Mouse (Mus musculus) midbrain, embryonic 13.5 days (tissue): Measurements from ENCODE around the gene Krtap15. TPM values are rescaled to one million over a fixed set of nuclear protein-coding genes. Genes with fewer than 3 reads are reported as not detected.

ENCODE experiments used
- ATAC-seq: fragments of 200-750 bp; cut with Nextera tagmentation; 2 replicates; pipeline ENCODE4 v1.8.0; 2017; ENCODE audit warnings: mild to moderate bottlenecking, moderate TSS enrichment, moderate library complexity
- H3K27ac ChIP-seq: fragments of 300-500 bp; sonication (generic); 2 replicates; pipeline ENCODE4 v1.5.1; 2015; ENCODE audit warnings: inconsistent platforms, mild to moderate bottlenecking, moderate library complexity
- H3K27me3 ChIP-seq: fragments of 300-500 bp; sonication (generic); 2 replicates; pipeline ENCODE4 v1.6.1; 2015; ENCODE audit warnings: mild to moderate bottlenecking, inconsistent platforms
- H3K36me3 ChIP-seq: fragments of 300-500 bp; sonication (generic); 2 replicates; pipeline ENCODE4 v1.6.1; 2015; ENCODE audit warnings: mild to moderate bottlenecking, inconsistent platforms
- H3K4me1 ChIP-seq: fragments of 300-500 bp; sonication (generic); replicated peaks from 2 replicates; pipeline ENCODE4 v1.6.1; 2015; ENCODE audit warnings: inconsistent platforms
- H3K4me2 ChIP-seq: fragments of 300-500 bp; sonication (generic); replicated peaks from 2 replicates; pipeline ENCODE4 v1.6.1; 2015; ENCODE audit warnings: moderate library complexity, mild to moderate bottlenecking, inconsistent platforms
- H3K4me3 ChIP-seq: fragments of 300-500 bp; sonication (generic); replicated peaks from 2 replicates; pipeline ENCODE4 v1.5.1; 2015; ENCODE audit warnings: mild to moderate bottlenecking, inconsistent platforms
- H3K9ac ChIP-seq: fragments of 300-500 bp; sonication (generic); replicated peaks from 2 replicates; pipeline ENCODE4 v1.6.1; 2015; ENCODE audit warnings: mild to moderate bottlenecking, inconsistent platforms
- H3K9me3 ChIP-seq: fragments of 300-500 bp; sonication (generic); 2 replicates; pipeline ENCODE4 v1.6.1; 2016; ENCODE audit warnings: mild to moderate bottlenecking, inconsistent platforms
- WGBS: fragments of 180-500 bp; shearing (Covaris S2); methylation state at CpG from one replicate; pipeline ENCODE4 v1.1.7; 2015; 5-methylcytosine and 5-hydroxymethylcytosine counted together
- polyA plus RNA-seq: library from polyadenylated mRNA; unstranded; fragments of >200 nt; fragmentation: Nextera tagmentation; extraction: Ambion mirVana; gene quantifications from 2 replicates; pipeline ENCODE4 v1.2.1, GENCODE M21; 2015

Krtap15 gene
- polyA plus RNA-seq, 1 experiment from 2014 or later = not detected

- no peak within 1 kb of the TSS for H3K4me3 ChIP-seq
- H3K27me3 ChIP-seq = no peaks in the 10 kb centered on the region
- H3K4me1 ChIP-seq = no peaks in the 10 kb centered on the region
- no peak within 1 kb of the TSS for H3K4me2 ChIP-seq
- no peak for ATAC-seq
- H3K36me3 ChIP-seq = no peaks in the 10 kb centered on the region
- no peak within 1 kb of the TSS for H3K27ac ChIP-seq
- H3K9ac ChIP-seq = no peak within 1 kb of the TSS
- 96% methylated on average over 3 of the region's 3 CpGs for WGBS
- H3K9me3 ChIP-seq = no peaks in the 10 kb centered on the region
These were observed 54.2 kb downstream of the Krtap15 start, which contains the start of gene Krtap19-2 for GRCm38 (mm10) chr16:88874169-88874568. Gene Krtap19-2, minus strand, starts transcription at chr16:88874269.

- H3K4me3 ChIP-seq = no peak within 1 kb of the TSS
- no peaks in the 10 kb centered on the region for H3K36me3 ChIP-seq
- no peak within 1 kb of the TSS for H3K9ac ChIP-seq
- no peaks in the 10 kb centered on the region for H3K4me1 ChIP-seq
- no peak within 1 kb of the TSS for H3K27ac ChIP-seq
- H3K4me2 ChIP-seq = no peak within 1 kb of the TSS
- 90% methylated on average over 2 of the region's 2 CpGs for WGBS
- no peaks in the 10 kb centered on the region for H3K9me3 ChIP-seq
- ATAC-seq = no peak
- H3K27me3 ChIP-seq = no peaks in the 10 kb centered on the region
These were observed 57.9 kb downstream of the Krtap15 start, which contains the start of gene Krtap19-3 for GRCm38 (mm10) chr16:88877938-88878337. Gene Krtap19-3, minus strand, starts transcription at chr16:88878038.

Other genes with a start within 250 kb of the Krtap15 start
- gene Krtap24-1, start 207.9 kb upstream of the Krtap15 start, polyA plus RNA-seq = not detected in 2 replicates
- gene 2310079G19Rik, start 192.5 kb upstream of the Krtap15 start, polyA plus RNA-seq = not detected in 2 replicates
- not detected in 2 replicates for gene Krtap26-1, start 172.4 kb upstream of the Krtap15 start, polyA plus RNA-seq
- not detected in 2 replicates for gene Krtap27-1, start 148.5 kb upstream of the Krtap15 start, polyA plus RNA-seq
- gene 2310061N02Rik, start 112.3 kb upstream of the Krtap15 start, polyA plus RNA-seq = not detected in 2 replicates
- gene Krtap13-1, start 91.4 kb upstream of the Krtap15 start, polyA plus RNA-seq = not detected in 2 replicates
- not detected in 2 replicates for gene Krtap13, start 68.6 kb upstream of the Krtap15 start, polyA plus RNA-seq
- gene 2310034C09Rik, start 61.4 kb upstream of the Krtap15 start, polyA plus RNA-seq = not detected in 2 replicates
- not detected in 2 replicates for gene 2310057N15Rik, start 46.0 kb upstream of the Krtap15 start, polyA plus RNA-seq
- gene Gm5965, start 42.3 kb upstream of the Krtap15 start, polyA plus RNA-seq = not detected in 2 replicates
- not detected in 2 replicates for gene Gm20741, start 8.0 kb upstream of the Krtap15 start, polyA plus RNA-seq
- not detected in 2 replicates for gene Krtap14, start 5.9 kb downstream of the Krtap15 start, polyA plus RNA-seq
- gene Krtap19-1, start 49.2 kb downstream of the Krtap15 start, polyA plus RNA-seq = not detected in 2 replicates
- gene Krtap19-2, start 54.1 kb downstream of the Krtap15 start, polyA plus RNA-seq = not detected in 2 replicates
- gene Krtap19-3, start 57.8 kb downstream of the Krtap15 start, polyA plus RNA-seq = not detected in 2 replicates
- not detected in 2 replicates for gene Krtap19-4, start 64.9 kb downstream of the Krtap15 start, polyA plus RNA-seq
- gene Krtap19-5, start 76.2 kb downstream of the Krtap15 start, polyA plus RNA-seq = not detected in 2 replicates
- not detected in 2 replicates for gene Krtap19-9b, start 112.0 kb downstream of the Krtap15 start, polyA plus RNA-seq
- gene Krtap16-3, start 142.7 kb downstream of the Krtap15 start, polyA plus RNA-seq = not detected in 2 replicates
- gene Krtap22-2, start 190.5 kb downstream of the Krtap15 start, polyA plus RNA-seq = not detected in 2 replicates
- not detected in 2 replicates for gene Gm10229, start 195.1 kb downstream of the Krtap15 start, polyA plus RNA-seq
- not detected in 2 replicates for gene Krtap6-1, start 211.5 kb downstream of the Krtap15 start, polyA plus RNA-seq
- not detected in 2 replicates for gene Gm10228, start 221.3 kb downstream of the Krtap15 start, polyA plus RNA-seq
- not detected in 2 replicates for gene Krtap6-5, start 227.7 kb downstream of the Krtap15 start, polyA plus RNA-seq
- not detected in 2 replicates for gene 1110025L11Rik, start 243.8 kb downstream of the Krtap15 start, polyA plus RNA-seq